Mouse (Mus musculus): ENCODE measurements at regions not wholly inside any gene's neighbourhood (a gene's known extent, or its start where the extent isn't known, plus 50 kb on each side); places are given as distances from the start of the nearest gene placed in this dataset.

DNA sequence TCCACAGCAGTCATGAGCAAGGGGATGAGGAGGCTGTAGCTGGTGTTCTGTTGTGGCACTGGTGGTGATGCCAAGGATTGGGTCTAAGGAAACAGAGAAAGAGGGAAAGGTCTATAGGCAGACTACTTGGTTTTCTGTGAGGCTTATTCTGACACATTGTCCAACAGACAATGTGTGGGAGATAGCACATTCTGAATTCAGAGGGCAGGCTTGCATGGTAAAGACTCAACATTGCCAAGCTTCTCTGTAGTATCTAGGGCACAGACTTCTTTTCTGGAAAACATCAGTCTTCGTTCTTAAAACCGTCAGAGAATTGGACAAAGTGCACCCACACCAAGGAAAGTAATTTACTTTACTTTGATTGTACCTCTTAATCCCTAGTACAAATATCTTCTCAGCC is 218.7 kb upstream of the Tenm4 start:
- no peaks in the 10 kb centered on the region for H3K36me3 ChIP-seq (replicated peaks; ENCODE audit: insufficient read depth, low read length)
- no peak overlapping the region for H3K27ac ChIP-seq (ENCODE audit: low read depth)
- H3K9ac ChIP-seq (replicated peaks), result no peak overlapping the region
- H3K4me1 ChIP-seq (ENCODE audit: insufficient read depth), result no peaks in the 10 kb centered on the region
- WGBS (ENCODE audit: insufficient replicate concordance), result 70% methylated on average over 2 of the region's 2 CpGs
- H3K27me3 ChIP-seq (ENCODE audit: insufficient read depth, low read length), result no peaks in the 10 kb centered on the region
- no peak for TF ChIP-seq EP300 (IDR thresholded peaks at IDR 0.05; ENCODE audit: low read depth)
- TF ChIP-seq CTCF (IDR thresholded peaks at IDR 0.05; ENCODE audit: low read depth), result no peak
- H3K9me3 ChIP-seq (ENCODE audit: low read length), result no peaks in the 10 kb centered on the region
- DNase-seq, result no peak
- H3K4me3 ChIP-seq (ENCODE audit: low read depth, low read length), result no peak overlapping the region
- H3K4me2 ChIP-seq (ENCODE audit: low read depth, low read length), result no peak overlapping the region
- ATAC-seq, result no peak

DNA sequence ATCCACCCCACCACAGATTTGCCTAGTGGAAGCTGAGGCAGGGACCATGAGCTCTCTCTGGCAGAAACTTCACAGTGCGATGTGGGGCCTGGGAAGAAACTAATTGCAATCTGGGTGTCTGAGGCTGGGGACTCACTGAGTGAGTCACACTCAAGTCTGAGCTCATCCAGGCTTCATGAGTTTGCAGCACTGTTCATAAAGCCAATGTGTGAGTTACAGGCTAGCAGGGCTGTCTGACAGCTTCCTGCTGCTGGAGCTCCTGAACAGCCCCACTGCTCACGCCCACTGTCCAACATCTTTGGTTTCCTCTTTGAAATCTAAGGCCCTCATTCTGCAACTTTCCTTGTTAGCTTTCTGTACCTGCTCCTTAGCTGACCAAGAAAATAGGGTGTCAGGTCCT is 216.5 kb upstream of the Tenm4 start:
- Histone ChIP-seq H3K4me3 (ENCODE audit: low read depth, low read length) (no peak overlapping the region), H3K4me2 (ENCODE audit: low read depth, low read length) (no peak overlapping the region), H3K9ac (replicated peaks) (no peak overlapping the region), H3K27ac (ENCODE audit: low read depth) (no peak overlapping the region), H3K36me3 (replicated peaks; ENCODE audit: insufficient read depth, low read length) (no peaks in the 10 kb centered on the region), H3K27me3 (ENCODE audit: insufficient read depth, low read length) (no peaks in the 10 kb centered on the region), H3K4me1 (ENCODE audit: insufficient read depth) (no peaks in the 10 kb centered on the region), H3K9me3 (ENCODE audit: low read length) (no peaks in the 10 kb centered on the region)
- 71% methylated on average over 2 of the region's 2 CpGs for whole genome bisulfite sequencing (ENCODE audit: insufficient replicate concordance)
- ATAC-seq (no peak), DNase-seq (no peak)
- no peak for TF ChIP-seq CTCF (IDR thresholded peaks at IDR 0.05; ENCODE audit: low read depth)
- TF ChIP-seq EP300 (IDR thresholded peaks at IDR 0.05; ENCODE audit: low read depth), result no peak

GRCm38 (mm10) chr7:95955119-95955518 is 215.9 kb upstream of the Tenm4 start:
- Histone ChIP-seq H3K4me1 (ENCODE audit: insufficient read depth) (no peaks in the 10 kb centered on the region), H3K9me3 (ENCODE audit: low read length) (no peaks in the 10 kb centered on the region), H3K4me2 (ENCODE audit: low read depth, low read length) (no peak overlapping the region), H3K27ac (ENCODE audit: low read depth) (no peak overlapping the region), H3K4me3 (ENCODE audit: low read depth, low read length) (no peak overlapping the region), H3K36me3 (replicated peaks; ENCODE audit: insufficient read depth, low read length) (no peaks in the 10 kb centered on the region), H3K27me3 (ENCODE audit: insufficient read depth, low read length) (no peaks in the 10 kb centered on the region), H3K9ac (replicated peaks) (no peak overlapping the region)
- 76% methylated on average over 2 of the region's 2 CpGs for WGBS (ENCODE audit: insufficient replicate concordance)
- DNase-seq (no peak), ATAC-seq (no peak)
- TF ChIP-seq EP300 (IDR thresholded peaks at IDR 0.05; ENCODE audit: low read depth) (no peak), CTCF (IDR thresholded peaks at IDR 0.05; ENCODE audit: low read depth) (no peak)

- H3K27ac ChIP-seq (ENCODE audit: low read depth), result no peak overlapping the region
- no peaks in the 10 kb centered on the region for H3K4me1 ChIP-seq (ENCODE audit: insufficient read depth)
- H3K9ac ChIP-seq (replicated peaks), result no peak overlapping the region
- DNase-seq (no peak), ATAC-seq (no peak)
- H3K4me2 ChIP-seq (ENCODE audit: low read depth, low read length), result no peak overlapping the region
- H3K4me3 ChIP-seq (ENCODE audit: low read depth, low read length), result no peak overlapping the region
- H3K27me3 ChIP-seq (ENCODE audit: insufficient read depth, low read length), result no peaks in the 10 kb centered on the region
- no peaks in the 10 kb centered on the region for H3K9me3 ChIP-seq (ENCODE audit: low read length)
- H3K36me3 ChIP-seq (replicated peaks; ENCODE audit: insufficient read depth, low read length), result no peaks in the 10 kb centered on the region
- 71% methylated on average over 4 of the region's 4 CpGs for WGBS (ENCODE audit: insufficient replicate concordance)
- no peak for TF ChIP-seq EP300 (IDR thresholded peaks at IDR 0.05; ENCODE audit: low read depth)
These were observed 212.0 kb upstream of the Tenm4 start for GRCm38 (mm10) chr7:95959068-95959467.

- Histone ChIP-seq H3K4me3 (ENCODE audit: low read depth, low read length) (no peak overlapping the region), H3K27ac (ENCODE audit: low read depth) (no peak overlapping the region), H3K9me3 (ENCODE audit: low read length) (no peaks in the 10 kb centered on the region), H3K9ac (replicated peaks) (no peak overlapping the region), H3K27me3 (ENCODE audit: insufficient read depth, low read length) (no peaks in the 10 kb centered on the region), H3K4me1 (ENCODE audit: insufficient read depth) (no peaks in the 10 kb centered on the region), H3K4me2 (ENCODE audit: low read depth, low read length) (no peak overlapping the region), H3K36me3 (replicated peaks; ENCODE audit: insufficient read depth, low read length) (no peaks in the 10 kb centered on the region)
- 65% methylated on average over 7 of the region's 7 CpGs for WGBS (ENCODE audit: insufficient replicate concordance)
- DNase-seq (no peak), ATAC-seq (no peak)
- no peak for TF ChIP-seq CTCF (IDR thresholded peaks at IDR 0.05; ENCODE audit: low read depth)
- TF ChIP-seq EP300 (IDR thresholded peaks at IDR 0.05; ENCODE audit: low read depth), result no peak
These were observed 199.2 kb upstream of the Tenm4 start for GRCm38 (mm10) chr7:95971863-95972262.

GRCm38 (mm10) chr7:95974085-95974484 is 197.0 kb upstream of the Tenm4 start:
- H3K4me1 ChIP-seq (ENCODE audit: insufficient read depth), result no peaks in the 10 kb centered on the region
- no peak overlapping the region for H3K4me2 ChIP-seq (ENCODE audit: low read depth, low read length)
- H3K9me3 ChIP-seq (ENCODE audit: low read length), result no peaks in the 10 kb centered on the region
- H3K27me3 ChIP-seq (ENCODE audit: insufficient read depth, low read length), result no peaks in the 10 kb centered on the region
- 63% methylated on average over 2 of the region's 2 CpGs for WGBS (ENCODE audit: insufficient replicate concordance)
- DNase-seq (no peak), ATAC-seq (no peak)
- no peak overlapping the region for H3K27ac ChIP-seq (ENCODE audit: low read depth)
- no peak overlapping the region for H3K4me3 ChIP-seq (ENCODE audit: low read depth, low read length)
- TF ChIP-seq CTCF (IDR thresholded peaks at IDR 0.05; ENCODE audit: low read depth) (no peak), EP300 (IDR thresholded peaks at IDR 0.05; ENCODE audit: low read depth) (no peak)
- no peaks in the 10 kb centered on the region for H3K36me3 ChIP-seq (replicated peaks; ENCODE audit: insufficient read depth, low read length)
- no peak overlapping the region for H3K9ac ChIP-seq (replicated peaks)
